Mouse (Mus musculus): ENCODE measurements around the gene Dctn2. TPM values are rescaled to one million over a fixed set of nuclear protein-coding genes. Genes with fewer than 3 reads are reported as not detected.
"Not testable (repeated sequence)": the region's sequence is repeated elsewhere in the genome, so short reads cannot be mapped to it uniquely, and the experiment has no call there.

Dctn2 gene
- polyA plus RNA-seq, 1 experiment = 200 TPM

DNA sequence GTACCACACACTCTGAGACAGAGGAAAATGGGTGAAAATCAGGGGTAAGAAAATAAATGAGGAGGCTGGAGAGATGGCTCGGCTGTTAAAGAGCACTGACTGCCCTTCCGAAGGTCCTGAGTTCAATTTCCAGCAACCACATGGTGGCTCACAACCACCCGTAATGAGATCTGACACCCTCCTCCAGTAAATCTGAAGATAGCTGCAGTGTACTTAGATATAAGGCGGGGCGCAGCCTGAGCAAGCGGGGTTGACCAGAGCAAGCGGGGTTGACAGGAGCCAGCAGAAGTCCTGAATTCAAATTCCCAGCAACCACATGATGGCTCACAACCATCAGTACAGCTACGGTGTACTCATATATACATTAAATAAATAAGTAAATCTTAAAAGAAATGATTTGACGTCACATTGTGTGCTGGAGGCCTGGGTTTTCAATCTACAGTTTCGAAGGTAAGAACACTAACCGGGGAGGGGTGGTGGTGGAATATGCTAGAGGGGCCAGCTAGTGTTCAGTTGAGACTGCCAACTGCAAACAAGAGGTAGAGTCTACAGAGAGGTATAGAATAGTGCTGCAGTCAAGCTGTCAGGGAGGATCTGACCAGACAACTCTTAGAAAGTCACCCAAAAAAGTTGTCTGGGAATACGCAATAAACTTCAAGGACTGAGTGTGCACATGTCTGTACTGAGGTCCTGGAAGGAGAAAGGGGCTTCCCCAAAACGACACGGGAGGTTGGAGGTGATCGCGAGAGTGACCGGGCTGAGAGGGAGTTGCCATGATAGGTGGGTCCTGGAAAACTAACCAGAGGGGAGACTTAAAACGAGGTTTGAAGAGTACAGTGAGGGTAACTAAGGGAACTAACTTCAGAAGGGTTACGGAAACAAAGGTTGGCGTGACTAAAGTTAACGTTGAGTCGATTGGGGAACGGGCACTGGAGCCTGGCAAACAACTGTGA, 44.6 kb downstream of the Dctn2 start:
- no peak for DNase-seq
- Histone ChIP-seq H3K4me3 (ENCODE audit: control insufficient read depth, insufficient read depth, low read length) (peak overlapping the region; percentile 93), H3K4me1 (replicated peaks; ENCODE audit: control insufficient read depth, insufficient read depth, low read length) (0 out of 2 replicates have a peak, but pooled peaks cover 4% of the 10 kb centered on the region), H3K27ac (ENCODE audit: control insufficient read depth, insufficient read depth, low read length) (no peak overlapping the region), H3K36me3 (ENCODE audit: control insufficient read depth, insufficient read depth, low read length) (peaks cover 28% of the 10 kb centered on the region), H3K27me3 (ENCODE audit: control insufficient read depth, insufficient read depth, low read length) (no peaks in the 10 kb centered on the region)
- whole genome bisulfite sequencing = 40% methylated on average over 23 of the region's 23 CpGs
- no peak for TF ChIP-seq POLR2A (IDR thresholded peaks at IDR 0.05; ENCODE audit: control insufficient read depth, extremely low read depth, insufficient read depth, low read length, poor library complexity)
- no peak for TF ChIP-seq CTCF (IDR thresholded peaks at IDR 0.05; ENCODE audit: borderline replicate concordance, control insufficient read depth, extremely low read depth, insufficient read depth, low read length, poor library complexity)

DNA sequence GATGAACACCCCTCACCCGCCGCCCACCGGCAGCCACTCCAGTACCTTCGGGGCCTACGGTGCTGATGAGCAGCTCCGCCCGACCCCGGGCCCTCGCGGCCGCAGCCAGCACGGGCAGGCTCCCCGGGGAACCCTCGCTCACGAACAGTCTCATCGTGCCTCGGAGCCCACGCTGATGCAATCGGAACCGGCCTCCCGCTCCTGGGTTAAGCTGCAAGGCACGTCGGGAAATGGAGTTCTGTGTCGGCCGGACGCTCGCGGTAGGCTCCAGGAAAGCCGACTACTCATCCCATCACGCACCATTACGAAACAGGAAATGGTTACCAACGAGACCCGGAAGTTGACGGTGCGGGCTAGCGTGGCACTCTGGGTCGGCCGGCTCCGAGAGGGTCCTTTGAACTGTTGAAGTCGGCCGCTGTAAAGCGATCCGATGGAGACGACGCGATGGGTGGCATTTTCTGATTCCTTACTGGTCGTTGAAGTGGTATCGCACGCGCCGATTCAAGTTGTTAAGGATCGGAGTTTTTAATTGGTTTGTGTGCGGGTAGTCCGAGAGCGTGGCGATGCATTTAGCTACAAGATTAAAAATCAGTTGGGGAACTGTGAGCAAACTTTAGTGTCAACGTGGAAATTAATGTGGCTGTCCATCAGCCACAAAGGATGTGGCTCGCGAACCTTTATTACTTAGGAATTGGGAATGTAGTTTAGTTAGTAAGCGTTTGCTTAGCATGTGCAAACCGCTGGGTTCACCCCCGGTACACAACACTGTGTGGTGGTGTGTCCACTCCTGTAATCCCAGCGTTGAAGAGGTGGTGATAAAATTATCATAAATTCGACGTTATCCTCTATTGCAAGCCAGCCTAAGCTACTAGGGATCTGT, 45.5 kb downstream of the Dctn2 start, which contains the start of gene Mars:
Mars (minus strand) TSS at position 311 of the 880 bp plus-strand sequence.
- peak; percentile 95 for DNase-seq
- WGBS = under 1% methylated on average over 65 of the region's 65 CpGs
- Histone ChIP-seq H3K4me1 (replicated peaks; ENCODE audit: control insufficient read depth, insufficient read depth, low read length) (0 out of 2 replicates have a peak, but pooled peaks cover 4% of the 10 kb centered on the region), H3K27me3 (ENCODE audit: control insufficient read depth, insufficient read depth, low read length) (no peaks in the 10 kb centered on the region), H3K27ac (ENCODE audit: control insufficient read depth, insufficient read depth, low read length) (peak within 1 kb of the TSS; percentile 70), H3K36me3 (ENCODE audit: control insufficient read depth, insufficient read depth, low read length) (peaks cover 19% of the 10 kb centered on the region), H3K4me3 (ENCODE audit: control insufficient read depth, insufficient read depth, low read length) (peak within 1 kb of the TSS; percentile 93)
- TF ChIP-seq CTCF (IDR thresholded peaks at IDR 0.05; ENCODE audit: borderline replicate concordance, control insufficient read depth, extremely low read depth, insufficient read depth, low read length, poor library complexity) = no peak; the same call in none of the 2 replicates
- TF ChIP-seq POLR2A (IDR thresholded peaks at IDR 0.05; ENCODE audit: control insufficient read depth, extremely low read depth, insufficient read depth, low read length, poor library complexity) = peak; percentile 36; the same call in 1 of the 2 replicates

DNA sequence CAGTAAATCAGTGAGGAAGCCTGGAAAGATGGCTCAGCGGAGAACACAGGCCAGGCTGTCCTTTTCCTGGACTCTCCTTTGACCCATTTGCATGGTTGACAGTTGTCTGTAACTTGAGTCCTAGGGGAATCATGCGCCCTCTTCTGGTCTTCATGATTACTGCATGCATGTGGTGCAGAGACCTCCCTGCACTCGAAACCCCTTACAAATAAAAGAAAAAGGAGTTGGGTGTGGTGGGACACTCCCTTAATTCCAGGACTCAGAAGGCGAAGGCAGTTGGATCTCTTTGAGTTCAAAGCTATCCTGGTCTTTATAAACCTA, 46.1 kb downstream of the Dctn2 start:
- WGBS = 1% methylated on average over 4 of the region's 4 CpGs
- Histone ChIP-seq H3K4me1 (replicated peaks; ENCODE audit: control insufficient read depth, insufficient read depth, low read length) (0 out of 2 replicates have a peak, but pooled peaks cover 4% of the 10 kb centered on the region), H3K36me3 (ENCODE audit: control insufficient read depth, insufficient read depth, low read length) (peaks cover 13% of the 10 kb centered on the region), H3K27me3 (ENCODE audit: control insufficient read depth, insufficient read depth, low read length) (no peaks in the 10 kb centered on the region), H3K4me3 (ENCODE audit: control insufficient read depth, insufficient read depth, low read length) (peak overlapping the region; percentile 93), H3K27ac (ENCODE audit: control insufficient read depth, insufficient read depth, low read length) (peak overlapping the region; percentile 70)
- peak; percentile 89 for DNase-seq
- TF ChIP-seq CTCF (IDR thresholded peaks at IDR 0.05; ENCODE audit: borderline replicate concordance, control insufficient read depth, extremely low read depth, insufficient read depth, low read length, poor library complexity) (no peak), POLR2A (IDR thresholded peaks at IDR 0.05; ENCODE audit: control insufficient read depth, extremely low read depth, insufficient read depth, low read length, poor library complexity) (no peak)

DNA sequence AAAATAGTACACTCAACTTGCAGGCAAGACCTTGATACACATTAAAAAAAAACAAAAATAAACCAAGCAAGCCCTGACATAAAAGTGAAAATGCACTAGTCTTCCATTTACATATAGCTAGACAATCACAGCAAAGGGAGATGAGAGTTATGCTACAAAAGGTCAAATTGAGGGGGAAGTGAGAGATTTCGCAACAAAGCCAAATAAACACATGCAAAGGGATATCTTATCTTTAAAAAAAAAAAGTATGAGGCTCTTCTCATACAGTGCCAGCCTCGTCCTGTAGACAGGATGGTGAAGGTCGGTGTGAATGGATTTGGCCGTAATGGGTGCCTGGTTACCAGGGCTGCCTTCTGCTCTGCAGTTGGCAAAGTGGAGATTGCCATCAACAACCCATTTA, 46.7 kb downstream of the Dctn2 start:
- no peak overlapping the region for H3K4me3 ChIP-seq (ENCODE audit: control insufficient read depth, insufficient read depth, low read length)
- H3K4me1 ChIP-seq (replicated peaks; ENCODE audit: control insufficient read depth, insufficient read depth, low read length) = 0 out of 2 replicates have a peak, but pooled peaks cover 4% of the 10 kb centered on the region
- no peaks in the 10 kb centered on the region for H3K27me3 ChIP-seq (ENCODE audit: control insufficient read depth, insufficient read depth, low read length)
- DNase-seq = no peak
- TF ChIP-seq POLR2A (IDR thresholded peaks at IDR 0.05; ENCODE audit: control insufficient read depth, extremely low read depth, insufficient read depth, low read length, poor library complexity) (no peak), CTCF (IDR thresholded peaks at IDR 0.05; ENCODE audit: borderline replicate concordance, control insufficient read depth, extremely low read depth, insufficient read depth, low read length, poor library complexity) (no peak)
- no peak overlapping the region for H3K27ac ChIP-seq (ENCODE audit: control insufficient read depth, insufficient read depth, low read length)
- peaks cover 12% of the 10 kb centered on the region for H3K36me3 ChIP-seq (ENCODE audit: control insufficient read depth, insufficient read depth, low read length)
- WGBS = 66% methylated on average over 4 of the region's 4 CpGs

DNA sequence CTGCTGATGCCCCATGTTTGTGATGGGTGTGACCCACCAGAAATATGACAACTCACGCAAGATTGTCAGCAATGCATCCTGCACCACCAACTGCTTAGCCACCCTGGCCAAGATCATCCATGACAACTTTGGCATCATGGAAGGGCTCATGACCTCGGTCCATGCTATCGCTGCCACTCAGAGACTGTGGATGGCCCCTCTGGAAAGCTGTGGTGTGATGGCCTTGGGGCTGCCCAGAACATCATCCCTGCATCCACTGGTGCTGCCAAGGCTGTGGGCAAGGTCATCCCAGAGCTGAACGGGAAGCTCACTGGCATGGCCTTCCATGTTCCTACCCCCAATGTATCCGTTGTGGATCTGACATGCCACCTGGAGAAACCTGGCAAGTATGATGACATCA, 47.3 kb downstream of the Dctn2 start:
- not testable (repeated sequence) for H3K4me1 ChIP-seq (replicated peaks; ENCODE audit: control insufficient read depth, insufficient read depth, low read length); DNase-seq; H3K27ac ChIP-seq (ENCODE audit: control insufficient read depth, insufficient read depth, low read length); H3K36me3 ChIP-seq (ENCODE audit: control insufficient read depth, insufficient read depth, low read length); H3K27me3 ChIP-seq (ENCODE audit: control insufficient read depth, insufficient read depth, low read length); H3K4me3 ChIP-seq (ENCODE audit: control insufficient read depth, insufficient read depth, low read length)
- WGBS = 99% methylated on average over 5 of the region's 5 CpGs

DNA sequence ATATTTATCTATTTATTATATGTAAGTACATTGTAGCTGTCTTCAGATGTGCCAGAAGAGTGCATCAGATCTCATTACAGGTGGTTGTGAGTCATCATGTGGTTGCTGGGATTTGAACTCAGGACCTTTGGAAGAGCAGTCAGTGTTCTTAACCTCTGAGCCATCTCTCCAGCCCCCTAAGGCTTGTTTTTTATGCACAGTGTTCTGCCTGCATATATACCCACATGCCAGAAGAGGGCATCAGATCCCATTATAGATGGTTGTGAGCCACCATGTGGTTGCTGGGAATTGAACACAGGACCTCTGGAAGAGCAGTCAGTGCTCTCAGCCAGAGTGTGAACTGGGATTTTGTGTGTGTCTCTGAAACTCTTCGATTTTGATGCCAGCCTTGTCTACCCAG, 48.8 kb downstream of the Dctn2 start:
- 93% methylated on average over 1 of the region's 1 CpGs for WGBS
- DNase-seq; H3K27me3 ChIP-seq (ENCODE audit: control insufficient read depth, insufficient read depth, low read length); H3K4me3 ChIP-seq (ENCODE audit: control insufficient read depth, insufficient read depth, low read length); H3K4me1 ChIP-seq (replicated peaks; ENCODE audit: control insufficient read depth, insufficient read depth, low read length); H3K36me3 ChIP-seq (ENCODE audit: control insufficient read depth, insufficient read depth, low read length); H3K27ac ChIP-seq (ENCODE audit: control insufficient read depth, insufficient read depth, low read length): not testable (repeated sequence)

Measured in thymus, adult 2 months (tissue).